Mouse (Mus musculus) erythroblast, embryonic 14.5 days (primary cell): ENCODE data around the gene Rab23.

ENCODE experiments used
- GATA1 ChIP-seq: IDR thresholded peaks from 2 replicates; pipeline ENCODE4 v1.6.1; 2012; ENCODE audit warnings: low read length, inconsistent platforms, mixed read lengths
- TAL1 ChIP-seq: IDR thresholded peaks from 3 replicates; pipeline ENCODE4 v1.6.1; 2012; ENCODE audit warnings: low read length, inconsistent platforms, mixed read lengths

GRCm38 (mm10) chr1:33688810-33689209 lies 30.9 kb upstream of the Rab23 start:
- TF ChIP-seq GATA1 (no peak), TAL1 (no peak)
